ENCODE assay signal across 8 mouse cellular contexts in genomic region chr4:44755553-44756133, GRCm38 (mm10). TPM values are rescaled to one million over a fixed set of nuclear protein-coding genes. Genes with fewer than 3 reads are reported as not detected.
DNase-seq lines count a peak whose midpoint lies in the region; ATAC-seq and TF ChIP-seq lines count a peak whose summit lies in the region.

Gene Zcchc7, plus strand, starts transcription at chr4:44755877.

- TF ChIP-seq CTCF in kidney, postnatal 0 days (IDR thresholded peaks at IDR 0.05; ENCODE audit: low read depth) = no peak
- no peak for TF ChIP-seq CTCF in forebrain, postnatal 0 days (IDR thresholded peaks at IDR 0.05; ENCODE audit: low read depth)
- TF ChIP-seq CTCF in hindbrain, postnatal 0 days (IDR thresholded peaks at IDR 0.05; ENCODE audit: low read depth) = no peak

- peak within 1 kb of the TSS; percentile 69 for H3K4me2 ChIP-seq in kidney, postnatal 0 days (ENCODE audit: low read length)
- peak within 1 kb of the TSS; percentile 84 for H3K4me2 ChIP-seq in forebrain, postnatal 0 days (ENCODE audit: low read depth)
- peak within 1 kb of the TSS; percentile 92 for H3K4me2 ChIP-seq in hindbrain, postnatal 0 days (ENCODE audit: low read depth, low read length)

- H3K27ac ChIP-seq in kidney, postnatal 0 days = peak within 1 kb of the TSS; percentile 96
- peak within 1 kb of the TSS; percentile 90 for H3K27ac ChIP-seq in forebrain, postnatal 0 days (ENCODE audit: low read depth, low read length)
- peak within 1 kb of the TSS; percentile 92 for H3K27ac ChIP-seq in hindbrain, postnatal 0 days

- no peaks in the 10 kb centered on the region for H3K36me3 ChIP-seq in kidney, postnatal 0 days (ENCODE audit: insufficient read depth, low read length)
- no peaks in the 10 kb centered on the region for H3K36me3 ChIP-seq in forebrain, postnatal 0 days (ENCODE audit: insufficient read depth)
- no peaks in the 10 kb centered on the region for H3K36me3 ChIP-seq in hindbrain, postnatal 0 days (ENCODE audit: insufficient read depth, low read length)
- no peaks in the 10 kb centered on the region for H3K36me3 ChIP-seq in megakaryocyte, embryonic 14.5 days (replicated peaks; ENCODE audit: low read length)

- H3K27me3 ChIP-seq in kidney, postnatal 0 days (ENCODE audit: insufficient read depth, low read length) = no peaks in the 10 kb centered on the region
- no peaks in the 10 kb centered on the region for H3K27me3 ChIP-seq in forebrain, postnatal 0 days (ENCODE audit: insufficient read depth, low read length)
- no peaks in the 10 kb centered on the region for H3K27me3 ChIP-seq in hindbrain, postnatal 0 days (ENCODE audit: insufficient read depth, low read length)
- peaks cover 2% of the 10 kb centered on the region for H3K27me3 ChIP-seq in megakaryocyte, embryonic 14.5 days (replicated peaks)

- 5% methylated on average over 15 of the region's 15 CpGs for WGBS in kidney, postnatal 0 days
- 5% methylated on average over 15 of the region's 15 CpGs for WGBS in forebrain, postnatal 0 days
- WGBS in hindbrain, postnatal 0 days = 4% methylated on average over 15 of the region's 15 CpGs

- no peak for DNase-seq in kidney, postnatal 0 days (ENCODE audit: low spot score)
- no peak for DNase-seq in kidney, postnatal 4 days
- DNase-seq in adrenal gland, adult 8-10 months = no peak
- no peak for DNase-seq in forebrain, postnatal 0 days
- no peak for DNase-seq in hindbrain, postnatal 0 days (ENCODE audit: low spot score)
- DNase-seq in cerebellum, adult 18-20 months = no peak
- no peak for DNase-seq in cerebellum, postnatal 25 days

- 0 out of 2 replicates have a peak, but pooled peaks cover 7% of the 10 kb centered on the region for H3K4me1 ChIP-seq in kidney, postnatal 0 days (replicated peaks; ENCODE audit: insufficient read depth, low read length)
- H3K4me1 ChIP-seq in forebrain, postnatal 0 days (ENCODE audit: insufficient read depth) = 0 out of 2 replicates have a peak, but pooled peaks cover 5% of the 10 kb centered on the region
- 0 out of 2 replicates have a peak, but pooled peaks cover 8% of the 10 kb centered on the region for H3K4me1 ChIP-seq in hindbrain, postnatal 0 days (ENCODE audit: insufficient read depth, low read length)
- peaks cover 23% of the 10 kb centered on the region; the same call in 1 of the 2 replicates for H3K4me1 ChIP-seq in megakaryocyte, embryonic 14.5 days

- peak; percentile 33; the same call in 1 of the 2 replicates for ATAC-seq in kidney, postnatal 0 days (replicated peaks; ENCODE audit: low FRiP score, low read depth)
- ATAC-seq in forebrain, postnatal 0 days = peak; percentile 36
- ATAC-seq in hindbrain, postnatal 0 days = peak; percentile 55

- no peaks in the 10 kb centered on the region for H3K9me3 ChIP-seq in kidney, postnatal 0 days (replicated peaks; ENCODE audit: low read length)
- no peaks in the 10 kb centered on the region for H3K9me3 ChIP-seq in forebrain, postnatal 0 days (ENCODE audit: low read length)
- no peaks in the 10 kb centered on the region for H3K9me3 ChIP-seq in hindbrain, postnatal 0 days (ENCODE audit: low read length)
- H3K9me3 ChIP-seq in megakaryocyte, embryonic 14.5 days = no peaks in the 10 kb centered on the region

- H3K9ac ChIP-seq in kidney, postnatal 0 days (ENCODE audit: low read depth, low read length) = peak within 1 kb of the TSS; percentile 86
- H3K9ac ChIP-seq in forebrain, postnatal 0 days = peak within 1 kb of the TSS; percentile 94
- peak within 1 kb of the TSS; percentile 91 for H3K9ac ChIP-seq in hindbrain, postnatal 0 days (replicated peaks; ENCODE audit: low read length)

- peak within 1 kb of the TSS; percentile 94 for H3K4me3 ChIP-seq in kidney, postnatal 0 days (replicated peaks; ENCODE audit: low read depth, low read length)
- peak within 1 kb of the TSS; percentile 95 for H3K4me3 ChIP-seq in forebrain, postnatal 0 days (ENCODE audit: low read depth, low read length)
- peak within 1 kb of the TSS; percentile 96 for H3K4me3 ChIP-seq in hindbrain, postnatal 0 days (ENCODE audit: low read length)
- peak within 1 kb of the TSS; percentile 94 for H3K4me3 ChIP-seq in megakaryocyte, embryonic 14.5 days (replicated peaks)

RNA-seq across cellular contexts. Expression of gene Zcchc7, which starts in this region (rescaled TPM):
- 37.5 and 40.1 TPM in 2 replicates for polyA plus RNA-seq in kidney, postnatal 0 days (2015; fragmentation: Nextera tagmentation; extraction: Ambion mirVana)
- 10 to 100 TPM; 37.4 to 78.7 (median 52.4) TPM for total RNA-seq in adrenal gland, adult 8-10 months (2022)
- total RNA-seq in forebrain, postnatal 0 days (2014; rRNA removed) = 23.6 and 24.1 TPM in 2 replicates
- polyA plus RNA-seq in forebrain, postnatal 0 days (2015; fragmentation: Nextera tagmentation; extraction: Ambion mirVana) = 18.1 and 27.5 TPM in 2 replicates
- total RNA-seq in hindbrain, postnatal 0 days (2014; rRNA removed) = 15.6 and 18.9 TPM in 2 replicates
- polyA plus RNA-seq in hindbrain, postnatal 0 days (2015; fragmentation: Nextera tagmentation; extraction: Ambion mirVana) = 31.6 and 36.1 TPM in 2 replicates
- 13.7 and 23.0 TPM in 2 replicates for polyA plus RNA-seq in megakaryocyte, embryonic 14.5 days (2012; ENCODE audit: insufficient read depth, low replicate concordance)
